Mouse (Mus musculus): ENCODE data around the gene Krt20. TPM values are rescaled to one million over a fixed set of nuclear protein-coding genes. Genes with fewer than 3 reads are reported as not detected.

The Krt20 gene
- total and polyA plus RNA-seq, 3 experiments, result not detected

DNA sequence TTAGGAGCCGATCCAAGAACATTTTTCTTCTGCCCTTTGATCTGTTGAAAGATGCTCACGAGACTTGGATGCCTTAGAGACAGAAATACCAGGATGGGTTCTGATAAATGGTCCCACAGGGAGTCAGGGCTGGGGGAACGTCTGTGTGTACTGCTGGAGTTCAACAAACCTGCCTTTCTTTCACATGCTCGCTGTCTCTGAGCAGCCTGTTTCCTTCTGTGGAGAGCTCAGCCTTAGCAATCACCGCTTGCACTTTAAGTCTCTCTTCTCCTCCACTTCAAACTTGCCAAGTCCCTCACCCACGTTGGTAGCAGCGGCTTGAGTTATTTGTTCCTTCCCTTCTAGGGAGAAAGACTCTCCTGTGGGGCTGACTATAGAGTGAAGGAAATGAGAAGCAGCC lies 28.4 kb upstream of the Krt20 start:
- H3K9ac ChIP-seq (ENCODE audit: control insufficient read depth, low read depth, low read length, poor library complexity, severe bottlenecking), result no peak overlapping the region
- TF ChIP-seq CHD2 (IDR thresholded peaks at IDR 0.05; ENCODE audit: low read length), result no peak
- TF ChIP-seq TCF12 (IDR thresholded peaks at IDR 0.05; ENCODE audit: low read depth, low read length), result no peak
- no peak for TF ChIP-seq RCOR1 (IDR thresholded peaks at IDR 0.05; ENCODE audit: low read depth, low read length)
- TF ChIP-seq HCFC1 (IDR thresholded peaks at IDR 0.05; ENCODE audit: low read depth, low read length), result no peak
- no peak for TF ChIP-seq RAD21 (IDR thresholded peaks at IDR 0.05; ENCODE audit: low read depth, low read length)
- no peak for TF ChIP-seq SMC3 (IDR thresholded peaks at IDR 0.05; ENCODE audit: low read depth, low read length)
- no peak for TF ChIP-seq SIN3A (IDR thresholded peaks at IDR 0.05; ENCODE audit: low read length)
- TF ChIP-seq POLR2A (IDR thresholded peaks at IDR 0.05; ENCODE audit: control insufficient read depth in 1 of 2, insufficient read depth in 1 of 2, low read depth in 1 of 2, low read length in 2 of 2, poor library complexity in 1 of 2), result no peak
- no peak for TF ChIP-seq ZNF384 (IDR thresholded peaks at IDR 0.05; ENCODE audit: low read depth, low read length)
- no peak for TF ChIP-seq NELFE (IDR thresholded peaks at IDR 0.05; ENCODE audit: low read depth, low read length)
- no peak for TF ChIP-seq ZC3H11A (IDR thresholded peaks at IDR 0.05; ENCODE audit: low read depth, low read length)
- TF ChIP-seq POLR2AphosphoS5 (IDR thresholded peaks at IDR 0.05; ENCODE audit: borderline replicate concordance, low read depth, low read length), result no peak
- TF ChIP-seq BHLHE40 (IDR thresholded peaks at IDR 0.05; ENCODE audit: borderline replicate concordance, low read depth, low read length), result no peak
- TF ChIP-seq TBP (IDR thresholded peaks at IDR 0.05; ENCODE audit: low read depth, low read length), result no peak
- no peak for TF ChIP-seq MEF2A (IDR thresholded peaks at IDR 0.05; ENCODE audit: extremely low read depth, insufficient replicate concordance, low read depth, low read length, poor library complexity, severe bottlenecking)
- TF ChIP-seq MXI1 (IDR thresholded peaks at IDR 0.05; ENCODE audit: low read depth, low read length), result no peak
- no peak for TF ChIP-seq KAT2A (conservative IDR thresholded peaks at IDR 0.05; ENCODE audit: low read depth, low read length)
- TF ChIP-seq MAFK (IDR thresholded peaks at IDR 0.05; ENCODE audit: borderline replicate concordance, low read depth, low read length), result no peak
- TF ChIP-seq ETS1 (IDR thresholded peaks at IDR 0.05; ENCODE audit: low read depth, low read length), result no peak
- no peak for TF ChIP-seq MYC (IDR thresholded peaks at IDR 0.05; ENCODE audit: low read depth, low read length)
- H3K36me3 ChIP-seq (ENCODE audit: control insufficient read depth in 1 of 2, insufficient read depth in 2 of 2, low read length in 2 of 2), result no peaks in the 10 kb centered on the region
- H3K4me1 ChIP-seq (ENCODE audit: control insufficient read depth in 1 of 2, insufficient read depth in 2 of 2, low read length in 2 of 2), result no peaks in the 10 kb centered on the region
- no peak for DNase-seq (ENCODE audit: low read depth, low spot score)
- H3K4me3 ChIP-seq (ENCODE audit: control insufficient read depth in 1 of 2, insufficient read depth in 1 of 2, low read depth in 2 of 2, low read length in 2 of 2), result no peak overlapping the region
- H3K27me3 ChIP-seq (ENCODE audit: control insufficient read depth in 1 of 2, insufficient read depth in 2 of 2, low read length in 2 of 2), result no peaks in the 10 kb centered on the region; a peak in 1 of 4 replicates
- no peak overlapping the region for H3K27ac ChIP-seq (ENCODE audit: control insufficient read depth, low read depth, low read length)
- H3K9me3 ChIP-seq (replicated peaks; ENCODE audit: insufficient read depth, low read length), result no peaks in the 10 kb centered on the region
- no peaks in the 10 kb centered on the region for H3K79me2 ChIP-seq (ENCODE audit: control insufficient read depth, insufficient read depth, low read length, poor library complexity)

DNA sequence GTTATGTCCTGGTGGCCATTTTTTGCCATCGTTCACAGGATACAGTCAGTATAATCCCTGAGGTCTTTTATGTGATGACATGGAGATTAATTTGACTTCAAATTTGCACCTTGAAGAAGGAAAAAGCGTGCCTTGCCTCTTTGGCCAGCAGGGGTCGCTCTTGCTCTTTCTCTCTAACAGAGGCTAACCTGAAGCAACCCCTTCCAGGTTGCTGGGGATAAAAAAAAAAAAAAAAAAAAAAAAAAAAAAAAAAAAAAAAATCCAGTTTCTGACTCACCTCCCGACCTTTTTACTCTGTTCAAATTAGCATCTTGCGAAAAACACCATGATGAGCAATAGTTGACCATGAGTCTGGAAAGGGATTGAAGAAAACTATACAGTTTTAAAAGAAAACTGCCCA lies 26.9 kb upstream of the Krt20 start:
- no peak overlapping the region for H3K4me3 ChIP-seq (ENCODE audit: control insufficient read depth in 1 of 2, insufficient read depth in 1 of 2, low read depth in 2 of 2, low read length in 2 of 2)
- no peaks in the 10 kb centered on the region for H3K36me3 ChIP-seq (ENCODE audit: control insufficient read depth in 1 of 2, insufficient read depth in 2 of 2, low read length in 2 of 2)
- H3K9me3 ChIP-seq (replicated peaks; ENCODE audit: insufficient read depth, low read length), result no peaks in the 10 kb centered on the region
- H3K79me2 ChIP-seq (ENCODE audit: control insufficient read depth, insufficient read depth, low read length, poor library complexity), result no peaks in the 10 kb centered on the region
- peak; percentile 78 for DNase-seq (ENCODE audit: low read depth, low spot score)
- no peak overlapping the region for H3K27ac ChIP-seq (ENCODE audit: control insufficient read depth, low read depth, low read length)
- no peak overlapping the region for H3K9ac ChIP-seq (ENCODE audit: control insufficient read depth, low read depth, low read length, poor library complexity, severe bottlenecking)
- H3K27me3 ChIP-seq (ENCODE audit: control insufficient read depth in 1 of 2, insufficient read depth in 2 of 2, low read length in 2 of 2), result no peaks in the 10 kb centered on the region; a peak in 1 of 4 replicates
- TF ChIP-seq ZC3H11A (IDR thresholded peaks at IDR 0.05; ENCODE audit: low read depth, low read length) (peak; percentile 81), SIN3A (IDR thresholded peaks at IDR 0.05; ENCODE audit: low read length) (no peak), UBTF (IDR thresholded peaks at IDR 0.05; ENCODE audit: borderline replicate concordance, insufficient read depth, low read depth, low read length) (no peak), BHLHE40 (IDR thresholded peaks at IDR 0.05; ENCODE audit: borderline replicate concordance, low read depth, low read length) (no peak), CTCF (IDR thresholded peaks at IDR 0.05 in 2 of 3, conservative IDR thresholded peaks at IDR 0.05 in 1 of 3; ENCODE audit: control insufficient read depth in 1 of 3, insufficient read depth in 1 of 3, low read depth in 2 of 3, low read length in 3 of 3, poor library complexity in 1 of 3, severe bottlenecking in 1 of 3) (peak; percentile 80 to 93 (median 92)), TAL1 (IDR thresholded peaks at IDR 0.05; ENCODE audit: low read length) (no peak), NRF1 (IDR thresholded peaks at IDR 0.05; ENCODE audit: insufficient read depth, low read depth, low read length, poor library complexity, severe bottlenecking) (no peak), RAD21 (IDR thresholded peaks at IDR 0.05; ENCODE audit: low read depth, low read length) (peak; percentile 85), SMC3 (IDR thresholded peaks at IDR 0.05; ENCODE audit: low read depth, low read length) (peak; percentile 85), ZNF384 (IDR thresholded peaks at IDR 0.05; ENCODE audit: low read depth, low read length) (peak; percentile 94), NELFE (IDR thresholded peaks at IDR 0.05; ENCODE audit: low read depth, low read length) (no peak; the same call in 1 of the 2 replicates), ETS1 (IDR thresholded peaks at IDR 0.05; ENCODE audit: low read depth, low read length) (no peak), POLR2AphosphoS2 (IDR thresholded peaks at IDR 0.05; ENCODE audit: low read length) (no peak), KAT2A (conservative IDR thresholded peaks at IDR 0.05; ENCODE audit: low read depth, low read length) (no peak), POLR2AphosphoS5 (IDR thresholded peaks at IDR 0.05; ENCODE audit: borderline replicate concordance, low read depth, low read length) (no peak)
- H3K4me1 ChIP-seq (ENCODE audit: control insufficient read depth in 1 of 2, insufficient read depth in 2 of 2, low read length in 2 of 2), result no peaks in the 10 kb centered on the region

All from MEL (cell line).